Mouse (Mus musculus) heart, embryonic 14.5 days (tissue): ENCODE data around the gene Sh3pxd2a. TPM values are rescaled to one million over a fixed set of nuclear protein-coding genes. Genes with fewer than 3 reads are reported as not detected.
A peak's percentile ranks its signal among the peaks of the same experiment; 100 is the strongest.

Source experiments
- ATAC-seq: fragments of 200-750 bp; cut with Nextera tagmentation; 2 replicates; pipeline ENCODE4 v1.8.0; 2017; ENCODE audit warnings: low read depth, moderate TSS enrichment; ENCODE audit not compliant: insufficient number of reproducible peaks, insufficient read depth, low FRiP score
- H3K27ac ChIP-seq, 2 experiments: fragments of 200-500 bp in 1 of 2; fragments of 300-500 bp in 1 of 2; sonication (generic) in 1 of 2; replicated peaks in 1 of 2; 2 replicates each; pipeline ENCODE4 v1.5.1; 2012 to 2014; ENCODE audit warnings: low read depth in 2 of 2, low read length in 2 of 2, control low read depth in 1 of 2, mild to moderate bottlenecking in 1 of 2, mixed read lengths in 1 of 2; ENCODE audit not compliant: control insufficient read depth in 1 of 2, insufficient read depth in 1 of 2
- H3K27me3 ChIP-seq: fragments of 300-500 bp; sonication (generic); 2 replicates; pipeline ENCODE4 v1.6.1; 2014; ENCODE audit warnings: mild to moderate bottlenecking, low read length, control low read depth; ENCODE audit not compliant: control insufficient read depth, insufficient read depth
- H3K36me3 ChIP-seq: fragments of 300-500 bp; sonication (generic); 2 replicates; pipeline ENCODE4 v1.6.1; 2014; ENCODE audit warnings: mild to moderate bottlenecking, control low read depth, low read length, mixed read lengths; ENCODE audit not compliant: control insufficient read depth, insufficient read depth
- H3K4me1 ChIP-seq, 2 experiments: fragments of 200-500 bp in 1 of 2; fragments of 300-500 bp in 1 of 2; sonication (generic) in 1 of 2; 2 replicates each; pipeline ENCODE4 v1.6.1; 2012 to 2014; ENCODE audit warnings: low read length in 2 of 2, control low read depth in 1 of 2, mixed read lengths in 1 of 2; ENCODE audit not compliant: control insufficient read depth in 2 of 2, insufficient read depth in 2 of 2
- H3K4me2 ChIP-seq: fragments of 300-500 bp; sonication (generic); 2 replicates; pipeline ENCODE4 v1.6.1; 2014; ENCODE audit warnings: mild to moderate bottlenecking, low read length
- H3K4me3 ChIP-seq, 2 experiments: fragments of 200-500 bp in 1 of 2; fragments of 300-500 bp in 1 of 2; sonication (generic) in 1 of 2; 2 replicates each; pipeline ENCODE4 v1.5.1; 2012 to 2014; ENCODE audit warnings: low read length in 2 of 2, mild to moderate bottlenecking in 2 of 2, control low read depth in 1 of 2, low read depth in 1 of 2, moderate library complexity in 1 of 2; ENCODE audit not compliant: control insufficient read depth in 1 of 2, insufficient read depth in 1 of 2
- H3K9ac ChIP-seq: fragments of 300-500 bp; sonication (generic); 2 replicates; pipeline ENCODE4 v1.6.1; 2014; ENCODE audit warnings: mild to moderate bottlenecking, low read length
- H3K9me3 ChIP-seq: fragments of 300-500 bp; sonication (generic); 2 replicates; pipeline ENCODE4 v1.6.1; 2016; ENCODE audit warnings: low read length, control low read depth; ENCODE audit not compliant: control insufficient read depth
- WGBS: fragments of 180-500 bp; shearing (Covaris S2); extraction: QIAGEN DNeasy Blood & Tissue Kit; methylation state at CpG from one replicate; pipeline ENCODE4 v1.1.7; 2014; 5-methylcytosine and 5-hydroxymethylcytosine counted together
- polyA plus RNA-seq: library from polyadenylated mRNA; unstranded; fragments of >200 nt; fragmentation: Nextera tagmentation; extraction: Ambion mirVana; gene quantifications from 2 replicates; pipeline ENCODE4 v1.2.1, GENCODE M21; 2014

Gene Sh3pxd2a
- polyA plus RNA-seq, 1 experiment from 2014 or later, result 9.7 TPM

- no peak overlapping the region for H3K9ac ChIP-seq
- no peak overlapping the region for H3K27ac ChIP-seq
- H3K4me2 ChIP-seq, result no peak overlapping the region
- no peaks in the 10 kb centered on the region for H3K27me3 ChIP-seq
- 11% methylated on average over 4 of the region's 6 CpGs for WGBS
- peak; percentile 36; the same call in 1 of the 2 replicates for ATAC-seq
- no peak overlapping the region for H3K4me3 ChIP-seq
- no peaks in the 10 kb centered on the region for H3K9me3 ChIP-seq
- peaks cover 4 to 6% of the 10 kb centered on the region in 2 experiments; a peak in 3 of 4 replicates for H3K4me1 ChIP-seq
- peaks cover 24% of the 10 kb centered on the region for H3K36me3 ChIP-seq
Measured at GRCm38 (mm10) chr19:47356188-47356857, 107.9 kb downstream of the Sh3pxd2a start.

DNA sequence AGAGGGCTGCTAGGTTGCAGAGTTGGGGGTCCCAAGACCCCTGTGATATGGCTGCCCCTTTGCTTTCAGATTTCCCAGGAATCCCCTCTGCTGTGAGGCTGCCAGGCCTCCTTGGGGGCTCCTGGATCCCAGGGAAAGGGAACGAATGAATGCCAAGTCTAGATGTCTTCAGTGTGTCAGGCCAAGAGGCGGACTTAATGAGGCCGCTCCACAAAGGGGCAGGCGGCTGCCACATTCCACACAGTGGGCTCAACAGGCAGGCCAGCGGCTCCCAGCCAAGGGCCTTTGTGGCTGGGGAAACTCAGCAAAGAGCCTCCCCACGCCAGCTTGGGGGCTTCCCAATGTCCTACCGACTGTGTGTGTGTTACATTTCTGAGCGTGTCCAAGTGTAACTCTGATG is 109.7 kb downstream of the Sh3pxd2a start:
- H3K4me2 ChIP-seq, result no peak overlapping the region
- 80% methylated on average over 8 of the region's 8 CpGs for WGBS
- no peaks in the 10 kb centered on the region for H3K27me3 ChIP-seq
- ATAC-seq, result no peak
- H3K9me3 ChIP-seq, result no peaks in the 10 kb centered on the region
- H3K9ac ChIP-seq, result no peak overlapping the region
- no peak overlapping the region for H3K4me3 ChIP-seq
- peaks cover 26% of the 10 kb centered on the region for H3K36me3 ChIP-seq
- H3K27ac ChIP-seq, result no peak overlapping the region
- peaks cover 0 to 5% of the 10 kb centered on the region in 2 experiments; a peak in 3 of 4 replicates for H3K4me1 ChIP-seq

- 79% methylated on average over 8 of the region's 8 CpGs for WGBS
- H3K9ac ChIP-seq, result no peak overlapping the region
- H3K9me3 ChIP-seq, result no peaks in the 10 kb centered on the region
- no peak for ATAC-seq
- H3K36me3 ChIP-seq, result peaks cover 12% of the 10 kb centered on the region; the same call in 1 of the 2 replicates
- H3K27ac ChIP-seq, result no peak overlapping the region
- no peak overlapping the region for H3K4me2 ChIP-seq
- H3K27me3 ChIP-seq, result no peaks in the 10 kb centered on the region
- no peak overlapping the region for H3K4me3 ChIP-seq
- H3K4me1 ChIP-seq, result peaks cover 3 to 18% of the 10 kb centered on the region in 2 experiments; a peak in 3 of 4 replicates
Measured at GRCm38 (mm10) chr19:47349043-47349442, 115.2 kb downstream of the Sh3pxd2a start.

GRCm38 (mm10) chr19:47348395-47349016 is 115.7 kb downstream of the Sh3pxd2a start:
- no peak for ATAC-seq
- Histone ChIP-seq H3K4me1 (peaks cover 3 to 22% of the 10 kb centered on the region in 2 experiments; a peak in 3 of 4 replicates), H3K27me3 (no peaks in the 10 kb centered on the region), H3K4me2 (no peak overlapping the region), H3K4me3 (no peak overlapping the region), H3K36me3 (peaks cover 12% of the 10 kb centered on the region; the same call in 1 of the 2 replicates), H3K9me3 (no peaks in the 10 kb centered on the region), H3K9ac (no peak overlapping the region), H3K27ac (no peak overlapping the region)
- WGBS, result 85% methylated on average over 14 of the region's 14 CpGs

- Histone ChIP-seq H3K27ac (no peak overlapping the region), H3K4me3 (no peak overlapping the region), H3K27me3 (no peaks in the 10 kb centered on the region), H3K4me1 (peaks cover 9 to 31% of the 10 kb centered on the region in 2 experiments; a peak in 3 of 4 replicates), H3K4me2 (no peak overlapping the region), H3K36me3 (peaks cover 12% of the 10 kb centered on the region; the same call in 1 of the 2 replicates), H3K9me3 (no peaks in the 10 kb centered on the region), H3K9ac (no peak overlapping the region)
- ATAC-seq, result no peak; the same call in 1 of the 2 replicates
- WGBS, result 61% methylated on average over 7 of the region's 7 CpGs
Measured at GRCm38 (mm10) chr19:47347021-47347643, 117.1 kb downstream of the Sh3pxd2a start.

DNA sequence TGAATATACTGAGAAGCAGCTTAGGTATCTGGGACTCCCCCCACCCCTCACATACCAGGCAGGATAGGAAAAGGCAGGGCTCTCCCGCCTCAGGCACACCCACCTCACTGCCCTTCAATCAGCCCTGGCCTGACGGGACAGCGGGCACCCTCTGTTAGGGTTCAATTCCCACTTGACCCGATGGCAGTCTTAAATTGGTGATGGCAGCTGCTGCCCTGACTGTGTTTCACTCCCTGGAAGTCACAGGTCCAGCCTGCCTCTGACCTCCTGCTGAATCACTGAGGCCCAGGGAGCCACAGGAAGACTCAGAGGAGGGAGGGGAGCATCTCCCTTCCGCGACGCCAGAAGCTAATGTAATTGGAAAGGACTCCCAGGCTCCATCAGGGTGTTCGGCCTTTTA is 117.6 kb downstream of the Sh3pxd2a start:
- no peak overlapping the region for H3K4me2 ChIP-seq
- no peak overlapping the region for H3K9ac ChIP-seq
- WGBS, result 37% methylated on average over 8 of the region's 8 CpGs
- H3K4me3 ChIP-seq, result no peak overlapping the region
- no peaks in the 10 kb centered on the region for H3K9me3 ChIP-seq
- no peaks in the 10 kb centered on the region for H3K27me3 ChIP-seq
- no peak for ATAC-seq
- no peak overlapping the region for H3K27ac ChIP-seq
- peaks cover 9% of the 10 kb centered on the region; the same call in 1 of the 2 replicates for H3K36me3 ChIP-seq
- peaks cover 9 to 31% of the 10 kb centered on the region in 2 experiments; a peak in 3 of 4 replicates for H3K4me1 ChIP-seq

- Histone ChIP-seq H3K36me3 (0 out of 2 replicates have a peak, but pooled peaks cover 7% of the 10 kb centered on the region), H3K27ac (no peak overlapping the region), H3K4me3 (no peak overlapping the region), H3K4me1 (peaks cover 9 to 31% of the 10 kb centered on the region in 2 experiments; a peak in 3 of 4 replicates), H3K4me2 (no peak overlapping the region), H3K9ac (no peak overlapping the region), H3K9me3 (no peaks in the 10 kb centered on the region), H3K27me3 (no peaks in the 10 kb centered on the region)
- WGBS, result 69% methylated on average over 6 of the region's 6 CpGs
- ATAC-seq, result no peak
Measured at GRCm38 (mm10) chr19:47345851-47346568, 118.2 kb downstream of the Sh3pxd2a start.
